Mouse (Mus musculus): ENCODE data around the gene Unc13a. TPM values are rescaled to one million over a fixed set of nuclear protein-coding genes. Genes with fewer than 3 reads are reported as not detected.

Unc13a gene
- total RNA-seq, 2 experiments from 2014 or later, result 0.55 to 0.87 TPM

DNA sequence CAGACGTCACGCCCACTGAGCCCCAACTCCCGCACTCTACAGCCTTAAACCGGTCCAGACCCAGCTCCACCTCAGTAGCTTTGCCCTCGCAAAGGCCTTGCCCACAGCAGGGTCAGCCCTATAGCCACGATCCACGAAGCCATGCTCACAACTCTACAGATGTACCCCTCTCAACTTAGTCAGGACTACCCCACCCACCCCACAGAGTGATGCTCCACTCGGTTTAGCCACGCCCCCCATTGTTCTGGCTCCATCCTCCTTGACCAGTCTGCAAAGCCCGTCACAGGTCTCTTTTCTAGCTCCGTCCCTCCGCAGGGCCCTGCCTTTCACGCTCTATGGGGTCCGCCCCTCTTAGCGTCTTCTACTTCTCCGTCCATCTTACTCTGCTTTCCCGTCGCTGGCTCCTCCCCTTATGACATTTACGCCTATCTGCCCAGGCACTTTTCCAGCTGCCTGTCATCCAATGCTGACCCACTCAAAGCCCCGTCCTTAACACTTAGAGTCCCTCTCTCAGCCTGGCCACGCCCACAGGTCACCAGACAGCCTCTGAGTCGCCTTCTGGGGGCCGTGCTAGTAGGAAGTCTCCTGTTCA is 14.7 kb upstream of the Unc13a start:
- peak in 1 of 2 experiments; percentile 11 for DNase-seq

DNA sequence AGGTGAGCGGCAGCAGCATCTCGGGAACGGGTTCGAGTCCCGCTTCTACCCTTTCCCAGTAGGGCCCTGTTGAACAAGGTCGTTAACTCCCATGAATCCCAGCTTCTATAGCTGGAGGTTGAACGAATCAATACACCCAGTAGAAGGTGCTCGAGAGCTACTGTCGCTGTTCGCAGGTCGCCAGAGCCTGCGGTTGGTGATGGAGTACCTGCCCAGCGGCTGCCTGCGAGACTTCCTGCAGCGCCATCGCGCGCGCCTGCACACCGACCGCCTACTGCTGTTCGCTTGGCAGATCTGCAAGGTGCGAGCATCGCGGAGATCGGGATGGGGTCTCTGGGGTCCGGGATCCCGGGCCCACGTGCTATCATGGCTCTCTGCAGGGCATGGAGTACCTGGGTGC is 14.0 kb upstream of the Unc13a start:
- peak in 1 of 2 experiments; percentile 1 for DNase-seq

DNA sequence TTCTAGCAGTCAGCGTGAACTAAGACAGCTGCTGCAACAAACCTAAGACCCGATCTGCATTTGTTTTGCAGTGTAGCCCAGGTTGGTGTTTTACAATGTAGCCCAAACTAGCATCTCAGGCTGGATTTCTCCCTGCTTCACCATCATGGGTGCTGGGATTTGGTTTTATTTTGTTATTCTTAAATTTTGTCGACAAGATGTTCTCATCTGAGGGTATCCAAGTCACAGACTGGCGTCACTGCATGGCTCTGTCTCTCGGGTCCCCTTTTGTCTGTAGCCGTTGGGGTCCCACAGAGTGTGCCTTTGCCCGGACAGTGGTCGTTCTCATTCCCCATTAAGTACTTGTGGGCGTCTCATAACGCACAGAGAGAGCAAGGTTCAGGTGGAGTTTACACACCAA is 13.1 kb upstream of the Unc13a start:
- DNase-seq, result no peak

DNA sequence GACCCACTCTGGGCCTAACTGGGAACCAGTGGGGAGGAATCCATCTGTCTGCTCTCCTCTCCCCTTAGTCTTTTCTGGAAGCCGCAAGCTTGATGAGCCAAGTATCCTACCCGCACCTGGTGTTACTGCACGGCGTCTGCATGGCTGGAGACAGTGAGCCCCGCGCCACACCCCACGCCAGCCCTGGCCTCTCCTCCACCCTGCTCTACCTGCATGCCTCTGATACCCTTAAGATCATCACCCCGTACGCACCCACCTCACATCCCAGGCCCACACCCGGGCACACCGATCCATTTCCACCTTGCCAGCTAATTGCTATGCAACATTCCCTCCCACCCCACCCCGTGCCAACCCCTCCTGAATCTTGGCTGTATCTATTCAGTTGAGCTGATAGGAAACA is 11.3 kb upstream of the Unc13a start:
- DNase-seq, result peak in 1 of 2 experiments; percentile 1

DNA sequence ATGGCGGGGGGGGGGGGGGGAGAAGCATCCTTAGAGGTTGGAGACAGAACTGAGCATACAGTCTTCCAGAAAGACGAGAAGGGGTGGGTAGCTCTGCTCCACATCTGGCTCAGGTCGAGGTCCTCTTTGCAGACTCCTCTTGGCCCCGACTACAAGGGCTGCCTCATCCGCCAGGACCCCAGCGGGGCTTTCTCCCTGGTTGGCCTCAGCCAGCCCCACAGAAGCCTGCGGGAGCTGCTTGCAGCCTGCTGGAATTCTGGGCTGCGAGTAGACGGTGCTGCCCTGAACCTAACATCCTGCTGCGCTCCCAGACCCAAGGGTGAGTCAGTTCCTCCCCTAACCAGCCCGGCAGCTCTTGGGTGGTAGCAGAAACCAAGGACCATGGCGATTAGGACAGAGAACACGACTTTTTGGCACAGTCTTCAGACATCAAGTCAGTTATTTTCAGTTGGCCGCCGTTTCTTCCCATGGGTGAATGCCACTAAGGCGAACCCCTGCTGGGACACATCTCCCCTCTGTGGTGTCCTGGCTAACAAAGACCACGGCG is 9.9 kb upstream of the Unc13a start:
- no peak for DNase-seq

DNA sequence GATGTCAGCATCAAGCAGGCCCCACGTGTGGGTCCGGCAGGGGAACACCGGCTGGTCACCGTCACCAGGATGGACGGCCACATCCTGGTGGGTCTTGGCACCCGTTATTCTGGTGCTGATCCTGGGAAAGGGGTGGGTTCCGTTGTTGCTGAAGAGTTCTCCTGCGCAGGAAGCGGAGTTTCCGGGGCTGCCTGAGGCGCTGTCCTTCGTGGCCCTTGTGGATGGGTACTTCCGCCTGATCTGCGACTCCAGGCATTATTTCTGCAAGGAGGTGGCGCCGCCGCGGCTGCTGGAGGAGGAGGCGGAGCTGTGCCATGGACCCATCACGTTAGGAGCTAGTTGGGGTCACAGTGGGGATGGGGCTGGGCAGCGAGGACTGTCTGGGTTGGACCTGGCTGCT is 8.9 kb upstream of the Unc13a start:
- DNase-seq, result peak in 1 of 2 experiments; percentile 9

DNA sequence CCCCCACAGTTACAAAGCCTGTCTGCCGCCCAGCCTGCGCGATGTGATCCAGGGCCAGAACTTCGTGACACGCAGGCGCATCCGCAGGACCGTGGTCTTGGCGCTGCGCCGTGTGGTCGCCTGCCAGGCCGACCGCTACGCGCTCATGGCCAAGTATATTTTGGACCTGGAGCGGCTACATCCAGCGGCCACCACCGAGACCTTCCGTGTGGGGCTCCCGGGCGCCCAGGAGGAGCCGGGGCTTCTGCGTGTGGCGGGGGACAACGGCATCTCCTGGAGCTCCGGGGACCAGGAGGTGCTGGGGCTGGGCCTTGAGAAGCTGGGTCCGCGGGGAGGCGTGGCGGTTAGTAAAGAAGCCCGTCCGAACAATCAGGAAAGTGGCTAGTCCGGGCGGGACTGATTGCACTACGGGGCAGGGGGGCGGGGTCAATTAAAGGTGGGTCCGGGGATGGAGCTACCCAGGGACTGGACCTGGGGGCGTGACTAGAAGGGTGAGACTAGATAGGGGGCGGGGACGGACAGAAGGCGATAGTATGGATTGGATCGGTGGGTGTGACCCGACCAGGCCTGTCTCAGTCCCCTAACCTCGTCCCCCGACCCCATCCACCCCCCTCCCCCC is 8.1 kb upstream of the Unc13a start:
- peak; percentile 56 to 61 for DNase-seq

DNA sequence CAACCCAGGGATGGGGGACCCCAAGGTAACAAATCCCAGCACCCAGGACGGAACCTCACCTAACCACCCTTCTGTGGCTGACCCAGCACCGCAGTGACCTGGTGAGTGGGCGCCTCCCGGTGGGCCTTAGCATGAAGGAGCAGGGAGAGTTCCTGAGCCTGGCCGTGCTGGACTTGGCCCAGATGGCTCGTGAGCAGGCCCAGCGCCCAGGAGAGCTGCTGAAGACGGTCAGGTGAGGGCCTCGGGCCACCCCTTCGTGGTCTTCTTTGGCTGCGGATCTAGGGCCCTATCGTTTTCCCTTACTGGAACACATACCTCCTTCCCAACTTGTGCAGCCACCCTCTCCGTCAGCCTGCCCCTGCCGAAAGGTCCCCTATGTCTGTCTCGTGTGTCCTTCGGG is 7.6 kb upstream of the Unc13a start:
- DNase-seq, result no peak

DNA sequence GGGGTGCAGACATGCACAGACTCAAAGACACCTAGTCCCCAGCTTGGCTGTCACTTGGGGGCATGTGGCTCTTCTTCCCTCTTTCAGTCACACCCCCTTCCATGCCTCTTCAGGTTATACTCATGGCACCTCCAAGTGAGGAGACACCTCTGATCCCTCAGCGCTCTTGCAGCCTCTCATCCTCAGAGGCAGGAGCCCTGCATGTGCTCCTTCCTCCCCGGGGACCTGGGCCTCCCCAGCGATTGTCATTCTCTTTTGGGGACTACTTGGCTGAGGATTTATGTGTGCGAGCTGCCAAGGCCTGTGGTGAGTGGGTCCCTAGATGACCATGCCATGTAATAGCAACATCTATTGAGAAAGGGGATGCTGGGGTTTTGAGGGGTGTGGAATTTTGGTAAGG is 6.7 kb upstream of the Unc13a start:
- no peak for DNase-seq

DNA sequence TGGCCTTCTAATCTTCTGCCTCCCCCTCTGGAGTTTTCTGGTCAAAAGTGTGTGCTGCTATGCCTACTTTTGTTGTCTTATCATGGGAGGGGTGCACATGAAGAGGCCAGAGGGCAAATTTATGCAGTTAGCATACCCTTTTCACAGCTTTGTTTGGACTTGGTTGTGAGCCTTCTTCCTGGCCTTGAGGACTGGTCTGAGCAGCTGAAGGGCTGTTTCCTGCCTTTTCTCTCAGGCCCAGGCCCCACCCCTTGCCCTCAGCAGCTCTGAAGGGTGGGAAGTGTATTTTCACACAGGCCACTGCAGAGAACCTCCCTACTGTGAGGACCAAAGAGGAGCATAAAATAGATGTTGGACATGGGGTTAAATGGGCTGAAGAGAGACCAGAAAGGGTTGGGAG is 6.0 kb upstream of the Unc13a start:
- DNase-seq, result peak; percentile 51 to 72

DNA sequence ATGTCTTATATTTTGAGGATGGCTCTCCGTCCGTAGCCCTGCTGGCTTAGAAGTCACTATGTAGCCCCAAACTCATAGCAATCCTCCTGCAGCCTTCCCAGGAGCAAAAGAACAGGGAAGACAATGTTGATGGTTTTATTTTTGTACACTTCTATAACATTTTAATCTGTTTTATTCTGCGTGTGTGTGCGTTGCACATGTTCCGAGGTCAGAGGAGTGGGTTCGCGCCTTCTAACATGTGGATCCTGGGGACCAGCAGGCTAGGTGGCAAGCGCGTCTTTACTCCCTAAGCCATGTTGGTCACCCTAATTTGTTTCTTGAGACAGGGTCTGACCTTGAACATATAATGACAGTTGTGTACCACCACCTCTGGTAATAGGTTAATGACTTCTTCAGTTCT is 5.2 kb upstream of the Unc13a start:
- peak in 1 of 2 experiments; percentile 41 for DNase-seq

DNA sequence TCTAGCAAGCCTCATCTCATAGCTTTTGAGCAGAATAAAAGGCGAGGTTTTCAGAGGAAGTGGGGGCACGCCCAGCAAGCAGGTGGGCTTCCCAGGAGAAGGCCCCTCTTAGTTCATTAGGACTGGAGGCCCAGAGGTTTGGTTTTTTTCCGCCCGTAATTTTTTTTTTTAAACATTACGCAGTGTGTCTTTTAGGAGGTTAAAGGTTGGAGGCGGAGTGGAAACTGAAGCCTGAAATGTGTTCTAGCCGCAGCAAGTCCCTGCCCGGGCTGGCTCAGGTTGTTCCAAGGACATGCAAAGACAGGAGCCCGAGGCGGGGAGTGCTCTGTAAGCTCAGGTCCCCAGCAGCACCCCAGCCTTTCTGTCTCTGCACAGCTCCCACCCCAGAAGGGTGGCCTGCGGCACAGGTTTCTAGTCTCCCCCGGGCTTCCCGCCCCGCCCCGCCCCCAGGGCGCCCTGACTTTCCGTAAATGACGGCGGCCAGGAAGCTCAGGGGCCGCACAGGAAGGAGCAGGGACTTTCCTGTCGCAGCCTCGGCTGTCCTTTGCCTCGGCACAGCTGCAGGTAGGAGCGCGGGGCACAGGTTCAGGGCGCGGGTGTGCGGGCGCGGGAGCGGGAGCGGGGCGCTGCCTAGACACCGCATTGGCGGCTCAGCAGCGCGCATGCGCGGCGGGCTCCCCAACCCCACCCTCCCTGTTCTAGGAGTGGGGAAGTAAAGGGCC is 4.6 kb upstream of the Unc13a start, which contains the start of gene Jak3:
Gene Jak3, plus strand, starts transcription at position 277 of the 722 bp plus-strand sequence.
- DNase-seq, result peak; percentile 74 to 79

DNA sequence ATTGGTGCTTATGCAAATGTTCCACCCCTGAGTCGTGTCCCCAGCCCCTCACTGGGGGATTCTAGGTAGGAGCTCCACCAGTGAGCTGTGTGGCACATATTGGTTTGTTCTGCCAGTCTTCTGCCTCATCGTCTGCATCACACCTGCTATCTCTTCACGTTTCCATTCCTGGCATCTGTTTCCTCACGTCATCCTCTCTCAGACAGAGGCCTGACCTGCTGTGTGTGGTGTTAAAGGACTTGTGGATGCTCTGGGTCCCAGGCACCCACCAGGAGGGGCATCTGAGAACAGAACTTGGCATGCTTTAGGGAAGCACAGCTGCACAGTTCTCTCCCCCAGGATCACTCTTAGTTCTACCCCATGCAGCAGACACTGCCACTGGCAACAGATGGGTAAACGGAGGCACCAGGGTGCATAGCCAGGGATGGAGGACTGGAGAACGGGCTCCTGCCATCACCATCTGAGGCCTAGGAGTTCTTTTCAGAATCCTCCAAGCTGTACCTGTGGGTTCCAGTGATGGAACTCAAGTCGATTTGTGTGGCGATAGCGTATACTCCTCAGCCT is 4.0 kb upstream of the Unc13a start:
- DNase-seq, result no peak

DNA sequence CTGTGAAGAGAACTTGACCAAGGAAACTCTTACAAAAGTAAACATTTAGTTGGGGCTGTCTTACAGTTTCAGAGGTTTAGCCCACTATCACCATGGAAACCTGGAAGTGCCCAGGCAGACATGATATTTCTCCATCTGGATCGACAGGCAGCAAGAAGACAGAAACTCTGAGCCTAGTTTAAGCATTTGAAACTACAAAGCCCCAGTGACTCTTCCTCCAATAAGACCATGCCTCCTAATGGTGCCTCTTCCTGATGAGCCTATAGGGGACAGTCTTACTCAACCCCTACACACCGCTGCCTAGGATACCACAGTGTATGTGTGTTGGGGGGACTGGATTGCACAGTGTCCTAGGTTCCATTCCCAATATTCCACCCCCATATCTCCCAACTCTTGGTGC is 2.5 kb upstream of the Unc13a start:
- no peak for DNase-seq

DNA sequence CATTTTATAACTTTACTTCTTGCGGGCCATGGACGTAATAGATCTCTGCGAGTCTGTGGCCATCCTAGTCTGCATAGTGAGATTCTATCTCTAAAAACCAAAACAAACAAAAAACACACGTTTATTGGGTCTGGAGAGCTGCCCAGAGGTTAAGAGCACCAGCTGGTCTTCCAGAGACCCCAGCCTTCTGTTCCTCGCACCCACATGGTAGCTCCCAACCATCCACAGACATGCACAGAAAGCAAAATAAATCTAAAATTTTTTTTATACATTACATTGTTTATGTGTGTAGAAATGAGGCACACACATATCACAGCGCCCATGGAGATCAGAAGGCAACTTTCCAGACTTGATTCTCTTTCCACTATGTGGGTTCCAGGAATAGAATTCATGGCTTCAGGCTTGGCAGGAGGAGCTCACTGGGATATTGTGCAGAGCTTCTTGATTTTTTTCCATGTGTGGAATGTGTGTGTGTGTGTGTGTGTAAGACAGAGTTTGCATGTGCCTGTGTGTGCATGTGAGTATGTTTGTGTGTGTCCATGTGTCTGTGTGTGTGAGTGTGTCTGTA is 695 bp upstream of the Unc13a start:
- no peak for DNase-seq

DNA sequence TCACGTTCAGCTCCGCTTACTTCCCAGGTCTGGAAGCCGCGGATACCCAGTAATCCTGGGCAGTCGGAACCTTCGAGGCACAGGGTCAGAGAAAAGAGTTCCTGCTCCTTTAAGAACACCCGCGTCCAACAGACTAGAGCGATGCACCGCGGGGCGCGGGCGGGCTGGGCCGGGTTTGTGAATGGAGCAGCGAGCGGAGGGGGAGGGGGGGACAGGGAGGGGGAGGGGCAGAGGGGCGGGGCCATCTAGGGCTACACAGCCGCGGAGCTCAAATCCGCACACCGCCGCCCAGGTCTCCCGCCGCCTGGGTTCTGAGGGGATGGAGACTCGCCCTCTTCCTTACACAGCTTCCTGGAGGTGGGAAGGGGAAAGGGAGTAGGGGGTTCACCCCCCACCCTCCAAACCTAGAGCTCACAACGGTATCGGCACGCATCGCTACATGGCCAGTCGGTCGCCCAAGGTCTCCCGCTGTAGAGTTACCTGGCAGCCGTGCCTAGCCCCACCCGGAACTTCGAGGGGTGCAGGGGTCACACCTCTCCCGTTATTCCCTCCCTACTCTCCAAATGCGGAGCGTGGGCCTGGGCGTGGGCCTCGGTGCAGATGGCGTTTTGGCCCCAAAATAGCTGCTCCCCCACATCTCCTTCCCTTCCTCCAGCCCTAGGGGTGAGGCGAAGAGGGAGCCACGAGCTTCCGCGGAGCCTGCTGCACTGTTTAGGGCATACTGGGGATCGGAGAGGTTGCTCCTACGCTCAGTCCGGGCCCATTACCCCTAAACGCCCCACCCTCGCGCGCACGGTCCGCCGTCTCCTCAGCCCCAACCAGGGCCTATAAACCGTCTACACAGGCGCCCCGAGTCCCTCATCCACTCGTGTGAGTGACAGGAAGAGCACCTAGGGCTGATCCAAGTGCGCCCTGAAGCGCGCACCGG is 672 bp downstream of the Unc13a start:
- no peak for DNase-seq

DNA sequence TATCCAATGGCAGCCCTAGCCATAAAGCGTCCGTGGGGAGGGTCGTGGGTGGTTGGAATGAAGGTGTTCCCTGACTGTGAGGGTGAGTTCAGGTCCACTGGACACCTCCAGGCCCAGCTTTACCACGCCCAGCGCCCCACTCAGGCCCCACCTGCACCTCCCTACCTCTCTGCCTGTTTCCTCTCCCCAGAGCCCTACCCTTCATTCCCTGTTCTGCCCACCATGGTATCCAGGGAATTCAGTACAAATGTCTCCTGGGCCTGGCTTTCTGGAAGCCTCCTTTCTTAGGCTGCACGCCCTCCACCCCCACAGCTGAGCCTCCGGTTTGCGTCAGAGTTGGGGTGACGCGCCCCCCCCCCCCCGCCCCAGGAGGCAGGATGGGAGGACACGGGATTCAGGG is 1.4 kb downstream of the Unc13a start:
- DNase-seq, result no peak

DNA sequence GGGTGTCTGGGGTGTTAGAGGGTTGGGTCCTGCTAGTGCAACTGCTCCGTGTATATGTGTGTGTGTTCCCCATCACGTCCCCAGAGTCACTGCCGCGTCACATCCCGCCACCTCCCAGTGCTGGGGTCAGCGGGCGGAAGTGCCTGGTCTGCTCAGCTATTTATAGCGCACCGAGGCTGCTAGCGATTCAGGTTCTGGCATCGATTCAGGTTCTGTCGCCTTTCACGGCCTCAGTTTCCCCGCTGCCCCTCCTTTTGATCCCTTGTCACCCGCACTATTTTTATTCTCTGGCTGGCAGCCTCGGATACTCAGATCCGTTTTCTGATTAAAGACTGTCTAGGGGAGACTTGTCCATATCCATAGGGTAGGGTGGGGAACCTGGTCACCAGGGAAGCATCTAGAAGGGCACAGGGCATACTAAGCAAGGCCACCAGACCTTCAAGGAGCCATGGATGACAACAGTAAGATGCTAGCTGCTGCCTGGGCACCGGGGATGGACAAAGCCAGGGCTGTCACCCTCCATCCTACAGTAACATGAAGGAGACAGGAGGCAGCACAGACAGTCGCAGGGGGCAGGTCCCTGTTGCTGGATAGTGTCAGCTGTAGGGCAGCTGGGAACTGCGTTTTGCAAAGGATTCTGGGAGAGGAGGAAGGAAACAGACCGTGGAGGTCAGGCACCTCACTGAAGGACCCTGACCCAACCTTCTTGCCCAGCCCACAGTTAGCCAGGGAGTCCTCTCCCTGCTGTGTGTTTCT is 3.2 kb downstream of the Unc13a start:
- peak; percentile 51 to 59 for DNase-seq

DNA sequence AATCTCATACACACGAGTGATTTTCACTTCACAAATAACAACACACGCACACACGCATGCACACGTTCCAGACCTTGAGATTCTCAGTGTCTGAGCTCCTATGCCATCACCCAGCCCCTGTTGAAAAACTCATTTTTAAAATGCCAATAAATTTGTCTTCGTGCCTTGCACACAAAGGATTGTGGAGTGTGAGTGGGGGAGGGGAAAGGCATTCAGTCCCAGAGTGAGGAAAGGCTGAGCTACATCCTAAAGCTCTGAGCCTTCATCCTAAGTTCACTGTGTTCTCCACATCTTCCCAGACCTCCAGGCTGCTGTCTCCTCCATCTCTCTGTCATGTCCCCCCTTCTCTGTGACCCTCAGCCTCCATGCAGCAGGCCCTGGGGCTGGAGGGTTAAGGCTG is 4.3 kb downstream of the Unc13a start:
- no peak for DNase-seq

DNA sequence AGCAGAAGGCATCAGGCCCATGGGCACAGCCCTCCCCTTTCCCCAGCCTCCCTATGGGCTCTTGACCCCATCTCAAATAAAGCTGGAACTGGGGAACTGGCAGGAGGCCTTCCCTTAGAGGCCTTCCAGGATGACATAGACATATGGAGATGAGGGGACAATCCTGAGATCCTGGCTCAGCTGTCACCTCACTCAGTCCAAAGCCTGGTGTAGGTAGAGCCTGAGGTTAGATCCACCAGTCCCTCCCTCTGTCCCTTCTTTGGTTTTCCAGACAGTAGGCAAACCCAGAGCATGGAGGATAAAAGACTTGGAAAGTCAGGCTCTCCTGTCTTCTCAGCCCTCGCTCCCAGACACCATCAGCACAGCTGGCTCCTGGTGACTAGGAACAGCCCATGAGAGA is 4.7 kb downstream of the Unc13a start:
- no peak for DNase-seq
